Mouse (Mus musculus) splenic B cell, adult 2 months (primary cell): ENCODE data around the gene Bhlha15.

Experiments used
- DNase-seq: peaks from one replicate; pipeline ENCODE4 v3.0.0-alpha.2; 2011; ENCODE audit warnings: low read depth, low spot score
- H3K27me3 ChIP-seq: 2 replicates; pipeline ENCODE4 v1.6.1; 2012; ENCODE audit warnings: mild to moderate bottlenecking, low read length, moderate library complexity, mixed read lengths; ENCODE audit not compliant: control insufficient read depth, poor library complexity, insufficient read depth, severe bottlenecking
- H3K36me3 ChIP-seq: 2 replicates; pipeline ENCODE4 v1.6.1; 2012; ENCODE audit warnings: mild to moderate bottlenecking, low read length, moderate library complexity, mixed read lengths; ENCODE audit not compliant: control insufficient read depth, poor library complexity, insufficient read depth, severe bottlenecking

The Bhlha15 gene

GRCm38 (mm10) chr5:144189950-144190583 lies at the start of gene Bhlha15:
TSS of gene Bhlha15 (plus strand) at chr5:144190286.
- H3K36me3 ChIP-seq = no peaks in the 10 kb centered on the region
- H3K27me3 ChIP-seq = no peaks in the 10 kb centered on the region
- peak; percentile 80 for DNase-seq

GRCm38 (mm10) chr5:144143531-144143930 lies 46.6 kb upstream of the Bhlha15 start:
- H3K36me3 ChIP-seq = peaks cover 9% of the 10 kb centered on the region
- peak; percentile 18 for DNase-seq
- no peaks in the 10 kb centered on the region; the same call in 1 of the 2 replicates for H3K27me3 ChIP-seq

- H3K27me3 ChIP-seq = no peaks in the 10 kb centered on the region; the same call in 1 of the 2 replicates
- peaks cover 3% of the 10 kb centered on the region for H3K36me3 ChIP-seq
- no peak for DNase-seq
Observed at GRCm38 (mm10) chr5:144146898-144147297, 43.2 kb upstream of the Bhlha15 start.

- Histone ChIP-seq H3K27me3 (no peaks in the 10 kb centered on the region; the same call in 1 of the 2 replicates), H3K36me3 (peaks cover 2% of the 10 kb centered on the region)
- DNase-seq = no peak
Observed at GRCm38 (mm10) chr5:144149530-144149929, 40.6 kb upstream of the Bhlha15 start.

GRCm38 (mm10) chr5:144151270-144151669 lies 38.8 kb upstream of the Bhlha15 start:
- H3K27me3 ChIP-seq = no peaks in the 10 kb centered on the region; the same call in 1 of the 2 replicates
- H3K36me3 ChIP-seq = peaks cover 2% of the 10 kb centered on the region
- DNase-seq = no peak

GRCm38 (mm10) chr5:144154528-144154927 lies 35.6 kb upstream of the Bhlha15 start:
- peak; percentile 90 for DNase-seq
- Histone ChIP-seq H3K36me3 (no peaks in the 10 kb centered on the region; the same call in none of the 2 replicates), H3K27me3 (no peaks in the 10 kb centered on the region)

- no peaks in the 10 kb centered on the region for H3K27me3 ChIP-seq
- H3K36me3 ChIP-seq = peaks cover 5% of the 10 kb centered on the region
- no peak for DNase-seq
Observed at GRCm38 (mm10) chr5:144158604-144159003, 31.5 kb upstream of the Bhlha15 start.

- DNase-seq = no peak
- H3K36me3 ChIP-seq = peaks cover 5% of the 10 kb centered on the region
- H3K27me3 ChIP-seq = no peaks in the 10 kb centered on the region
Observed at GRCm38 (mm10) chr5:144159137-144159536, 30.9 kb upstream of the Bhlha15 start.

- Histone ChIP-seq H3K36me3 (peaks cover 9% of the 10 kb centered on the region), H3K27me3 (no peaks in the 10 kb centered on the region)
- DNase-seq = no peak
Observed at GRCm38 (mm10) chr5:144162080-144162812, 27.8 kb upstream of the Bhlha15 start.

GRCm38 (mm10) chr5:144162813-144163517 lies 27.1 kb upstream of the Bhlha15 start:
- no peak for DNase-seq
- Histone ChIP-seq H3K27me3 (no peaks in the 10 kb centered on the region), H3K36me3 (peaks cover 9% of the 10 kb centered on the region)

- H3K36me3 ChIP-seq = peaks cover 9% of the 10 kb centered on the region
- DNase-seq = peak; percentile 43
Observed at GRCm38 (mm10) chr5:144165756-144166155, 24.3 kb upstream of the Bhlha15 start.

GRCm38 (mm10) chr5:144169275-144169975 lies 20.7 kb upstream of the Bhlha15 start:
- no peak for DNase-seq

More at GRCm38 (mm10) chr5:144165756-144166155, 24.3 kb upstream of the Bhlha15 start:
- H3K27me3 ChIP-seq = no peaks in the 10 kb centered on the region

GRCm38 (mm10) chr5:144173648-144174047 lies 16.4 kb upstream of the Bhlha15 start:
- H3K27me3 ChIP-seq = no peaks in the 10 kb centered on the region
- H3K36me3 ChIP-seq = peaks cover 10% of the 10 kb centered on the region
- no peak for DNase-seq

More at GRCm38 (mm10) chr5:144169275-144169975, 20.7 kb upstream of the Bhlha15 start:
- Histone ChIP-seq H3K27me3 (no peaks in the 10 kb centered on the region), H3K36me3 (peaks cover 9% of the 10 kb centered on the region)

- Histone ChIP-seq H3K36me3 (peaks cover 6% of the 10 kb centered on the region), H3K27me3 (no peaks in the 10 kb centered on the region)
- DNase-seq = no peak
Observed at GRCm38 (mm10) chr5:144178216-144178615, 11.9 kb upstream of the Bhlha15 start.
